Mouse (Mus musculus): ENCODE data around the gene Spp1. TPM values are rescaled to one million over a fixed set of nuclear protein-coding genes. Genes with fewer than 3 reads are reported as not detected.

Gene Spp1
- 17.0 and 18.6 TPM in 2 replicates for polyA plus RNA-seq (2012; rRNA removed)

GRCm38 (mm10) chr5:104434835-104435301 is at the start of gene Spp1:
TSS of gene Spp1 (plus strand) at chr5:104435118.
- H3K27ac ChIP-seq (ENCODE audit: insufficient read depth, low read length) = no peak within 1 kb of the TSS
- no peaks in the 10 kb centered on the region for H3K4me1 ChIP-seq (ENCODE audit: control insufficient read depth, insufficient read depth, low read length)
- no peak within 1 kb of the TSS for H3K4me3 ChIP-seq (ENCODE audit: insufficient read depth, low read length)
- no peak for TF ChIP-seq CTCF (IDR thresholded peaks at IDR 0.05; ENCODE audit: extremely low read depth, insufficient read depth, low read length)
- TF ChIP-seq POLR2A (IDR thresholded peaks at IDR 0.05; ENCODE audit: extremely low read depth, insufficient read depth, low read length) = no peak

- H3K4me1 ChIP-seq (ENCODE audit: control insufficient read depth, insufficient read depth, low read length) = no peaks in the 10 kb centered on the region
- TF ChIP-seq POLR2A (IDR thresholded peaks at IDR 0.05; ENCODE audit: extremely low read depth, insufficient read depth, low read length) = no peak
- no peak for TF ChIP-seq CTCF (IDR thresholded peaks at IDR 0.05; ENCODE audit: extremely low read depth, insufficient read depth, low read length)
These were observed 49.4 kb upstream of the Spp1 start for GRCm38 (mm10) chr5:104385521-104385920.

DNA sequence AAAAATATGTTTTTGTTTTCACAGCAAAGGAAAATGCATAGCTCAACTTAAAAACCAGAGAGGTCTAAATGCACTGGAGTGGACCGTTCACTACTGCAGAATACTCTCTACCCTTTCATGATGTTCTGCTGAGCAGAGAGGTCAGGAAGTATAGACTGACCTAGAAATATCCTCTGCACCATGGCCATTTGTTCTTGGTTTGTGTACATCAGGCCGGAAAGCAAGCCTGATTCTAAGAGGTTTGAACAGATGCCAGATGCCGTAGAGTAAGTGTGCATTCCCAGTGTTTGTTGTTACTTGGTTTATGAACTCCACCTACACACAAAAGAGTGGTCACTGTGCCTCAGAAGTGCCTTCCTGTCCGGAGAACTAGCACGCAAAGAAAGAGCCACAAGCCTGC is 48.0 kb upstream of the Spp1 start:
- TF ChIP-seq POLR2A (IDR thresholded peaks at IDR 0.05; ENCODE audit: extremely low read depth, insufficient read depth, low read length) (no peak), CTCF (IDR thresholded peaks at IDR 0.05; ENCODE audit: extremely low read depth, insufficient read depth, low read length) (no peak)
- no peak overlapping the region for H3K27ac ChIP-seq (ENCODE audit: insufficient read depth, low read length)
- H3K4me3 ChIP-seq (ENCODE audit: insufficient read depth, low read length) = no peak overlapping the region
- no peaks in the 10 kb centered on the region for H3K4me1 ChIP-seq (ENCODE audit: control insufficient read depth, insufficient read depth, low read length)

More at GRCm38 (mm10) chr5:104385521-104385920, 49.4 kb upstream of the Spp1 start:
- Histone ChIP-seq H3K4me3 (ENCODE audit: insufficient read depth, low read length) (no peak overlapping the region), H3K27ac (ENCODE audit: insufficient read depth, low read length) (no peak overlapping the region)

GRCm38 (mm10) chr5:104390962-104391361 is 44.0 kb upstream of the Spp1 start:
- H3K4me1 ChIP-seq (ENCODE audit: control insufficient read depth, insufficient read depth, low read length) = no peaks in the 10 kb centered on the region
- H3K4me3 ChIP-seq (ENCODE audit: insufficient read depth, low read length) = no peak overlapping the region
- H3K27ac ChIP-seq (ENCODE audit: insufficient read depth, low read length) = no peak overlapping the region
- no peak for TF ChIP-seq POLR2A (IDR thresholded peaks at IDR 0.05; ENCODE audit: extremely low read depth, insufficient read depth, low read length)
- TF ChIP-seq CTCF (IDR thresholded peaks at IDR 0.05; ENCODE audit: extremely low read depth, insufficient read depth, low read length) = no peak

DNA sequence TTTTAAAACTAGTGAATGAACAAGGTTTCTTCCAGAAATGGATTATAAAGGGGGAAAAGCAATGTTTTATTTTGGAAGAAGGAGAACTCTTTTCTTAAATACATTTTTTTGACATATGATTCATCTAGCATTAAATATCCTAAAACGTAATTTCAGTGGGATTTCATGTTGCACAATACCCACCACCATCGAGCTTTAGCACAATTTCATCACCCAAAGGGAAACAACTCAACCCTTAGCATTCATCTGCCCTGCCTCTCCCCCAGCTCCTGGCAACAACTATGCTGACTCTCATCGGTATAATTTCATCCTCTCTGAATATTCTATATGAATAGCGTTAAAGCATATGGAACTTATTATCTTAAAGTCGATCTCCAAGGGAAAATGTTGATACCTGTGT is 42.1 kb upstream of the Spp1 start:
- TF ChIP-seq CTCF (IDR thresholded peaks at IDR 0.05; ENCODE audit: extremely low read depth, insufficient read depth, low read length) = no peak
- no peak for TF ChIP-seq POLR2A (IDR thresholded peaks at IDR 0.05; ENCODE audit: extremely low read depth, insufficient read depth, low read length)

GRCm38 (mm10) chr5:104396286-104396685 is 38.6 kb upstream of the Spp1 start:
- TF ChIP-seq CTCF (IDR thresholded peaks at IDR 0.05; ENCODE audit: extremely low read depth, insufficient read depth, low read length) (no peak), POLR2A (IDR thresholded peaks at IDR 0.05; ENCODE audit: extremely low read depth, insufficient read depth, low read length) (no peak)
- Histone ChIP-seq H3K27ac (ENCODE audit: insufficient read depth, low read length) (no peak overlapping the region), H3K4me1 (ENCODE audit: control insufficient read depth, insufficient read depth, low read length) (no peaks in the 10 kb centered on the region), H3K4me3 (ENCODE audit: insufficient read depth, low read length) (no peak overlapping the region)

More for the DNA sequence above, 42.1 kb upstream of the Spp1 start:
- Histone ChIP-seq H3K4me1 (ENCODE audit: control insufficient read depth, insufficient read depth, low read length) (no peaks in the 10 kb centered on the region), H3K27ac (ENCODE audit: insufficient read depth, low read length) (no peak overlapping the region), H3K4me3 (ENCODE audit: insufficient read depth, low read length) (no peak overlapping the region)

DNA sequence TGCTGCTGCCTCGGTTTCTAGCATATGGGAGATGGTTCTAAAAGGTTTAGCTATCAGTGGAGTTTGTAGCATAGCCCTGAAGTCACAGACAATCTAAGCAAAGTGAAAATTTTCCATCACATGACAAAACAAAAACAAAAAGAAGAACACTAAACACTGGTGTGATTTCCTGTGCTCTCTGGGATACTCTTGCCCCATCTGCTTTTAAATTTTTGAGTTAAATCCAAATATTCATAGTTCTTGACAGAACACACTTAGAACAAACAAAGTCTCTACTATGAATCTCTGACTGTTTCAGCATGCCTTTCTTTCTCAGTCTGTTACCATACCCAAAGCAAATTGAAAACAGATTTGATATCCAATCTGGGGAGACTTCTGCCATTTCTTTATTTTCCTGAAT is 36.9 kb upstream of the Spp1 start:
- TF ChIP-seq POLR2A (IDR thresholded peaks at IDR 0.05; ENCODE audit: extremely low read depth, insufficient read depth, low read length) (no peak), CTCF (IDR thresholded peaks at IDR 0.05; ENCODE audit: extremely low read depth, insufficient read depth, low read length) (no peak)
- Histone ChIP-seq H3K4me3 (ENCODE audit: insufficient read depth, low read length) (no peak overlapping the region), H3K27ac (ENCODE audit: insufficient read depth, low read length) (no peak overlapping the region), H3K4me1 (ENCODE audit: control insufficient read depth, insufficient read depth, low read length) (no peaks in the 10 kb centered on the region)

GRCm38 (mm10) chr5:104399291-104399950 is 35.5 kb upstream of the Spp1 start:
- Histone ChIP-seq H3K4me3 (ENCODE audit: insufficient read depth, low read length) (no peak overlapping the region), H3K27ac (ENCODE audit: insufficient read depth, low read length) (no peak overlapping the region), H3K4me1 (ENCODE audit: control insufficient read depth, insufficient read depth, low read length) (no peaks in the 10 kb centered on the region; the same call in 1 of the 2 replicates)
- no peak for TF ChIP-seq CTCF (IDR thresholded peaks at IDR 0.05; ENCODE audit: extremely low read depth, insufficient read depth, low read length)
- TF ChIP-seq POLR2A (IDR thresholded peaks at IDR 0.05; ENCODE audit: extremely low read depth, insufficient read depth, low read length) = no peak

GRCm38 (mm10) chr5:104399970-104400369 is 34.9 kb upstream of the Spp1 start:
- TF ChIP-seq POLR2A (IDR thresholded peaks at IDR 0.05; ENCODE audit: extremely low read depth, insufficient read depth, low read length) (no peak), CTCF (IDR thresholded peaks at IDR 0.05; ENCODE audit: extremely low read depth, insufficient read depth, low read length) (no peak)

GRCm38 (mm10) chr5:104402651-104403050 is 32.3 kb upstream of the Spp1 start:
- H3K4me1 ChIP-seq (ENCODE audit: control insufficient read depth, insufficient read depth, low read length) = no peaks in the 10 kb centered on the region; the same call in 1 of the 2 replicates
- TF ChIP-seq CTCF (IDR thresholded peaks at IDR 0.05; ENCODE audit: extremely low read depth, insufficient read depth, low read length) (no peak), POLR2A (IDR thresholded peaks at IDR 0.05; ENCODE audit: extremely low read depth, insufficient read depth, low read length) (no peak)
- H3K27ac ChIP-seq (ENCODE audit: insufficient read depth, low read length) = no peak overlapping the region
- H3K4me3 ChIP-seq (ENCODE audit: insufficient read depth, low read length) = no peak overlapping the region

More at GRCm38 (mm10) chr5:104399970-104400369, 34.9 kb upstream of the Spp1 start:
- no peak overlapping the region for H3K27ac ChIP-seq (ENCODE audit: insufficient read depth, low read length)
- no peak overlapping the region for H3K4me3 ChIP-seq (ENCODE audit: insufficient read depth, low read length)
- H3K4me1 ChIP-seq (ENCODE audit: control insufficient read depth, insufficient read depth, low read length) = no peaks in the 10 kb centered on the region; the same call in 1 of the 2 replicates

Measured in cortical plate, adult 2 months (tissue).